Mouse (Mus musculus) heart, adult 2 months (tissue): ENCODE measurements at regions not wholly inside any gene's neighbourhood (a gene's known extent, or its start where the extent isn't known, plus 50 kb on each side); places are given as distances from the start of the nearest gene placed in this dataset.
A peak's percentile ranks its signal among the peaks of the same experiment; 100 is the strongest.

Experiments
- CTCF ChIP-seq: fragments of 200-600 bp; IDR thresholded peaks from 2 replicates; pipeline ENCODE4 v1.8.1; 2022; ENCODE audit warnings: antibody characterized with exemption, mild to moderate bottlenecking, moderate library complexity
- POLR2A ChIP-seq: fragments of 200-500 bp; IDR thresholded peaks from 2 replicates; pipeline ENCODE4 v1.6.1; 2011; ENCODE audit warnings: mild to moderate bottlenecking, low read depth, low read length, control low read depth; ENCODE audit not compliant: insufficient read depth

- TF ChIP-seq CTCF (0 out of 2 replicates have a peak, but pooled peaks have one; percentile 5), POLR2A (no peak)
These were observed 72.2 kb upstream of the Synm start for GRCm38 (mm10) chr7:67831738-67832137.
